11 mouse cellular contexts compared by ENCODE assay signal in genomic region chr4:124742839-124743238, GRCm38 (mm10). TPM values are rescaled to one million over a fixed set of nuclear protein-coding genes. Genes with fewer than 3 reads are reported as not detected.
A peak's percentile ranks its signal among the peaks of the same experiment; 100 is the strongest.
DNase-seq lines count a peak whose midpoint lies in the region; ATAC-seq and TF ChIP-seq lines count a peak whose summit lies in the region.
"Had no signal": no experiment of that assay in that cellular context is flagged by ENCODE, and none has a peak within 500 bp of the region (broad histone marks: within the 10 kb centered on the region; RNA-seq: fewer than 3 reads in every experiment).

No protein-coding gene starts in this region.

- no peak overlapping the region for H3K9ac ChIP-seq in hindbrain, embryonic 16.5 days (ENCODE audit: low read depth, low read length)
- H3K9ac ChIP-seq in hindbrain, embryonic 11.5 days (ENCODE audit: low read depth, low read length), result no peak overlapping the region
- H3K9ac ChIP-seq in lung, embryonic 14.5 days, result no peak overlapping the region
- H3K9ac ChIP-seq in intestine, postnatal 0 days (ENCODE audit: low read depth, low read length), result 0 out of 2 replicates have a peak overlapping the region, but pooled peaks have one; percentile 58
- no peak overlapping the region for H3K9ac ChIP-seq in liver, embryonic 15.5 days

- H3K27me3 ChIP-seq in hindbrain, embryonic 16.5 days (replicated peaks; ENCODE audit: control insufficient read depth, insufficient read depth, low read length), result no peaks in the 10 kb centered on the region
- no peaks in the 10 kb centered on the region for H3K27me3 ChIP-seq in hindbrain, embryonic 11.5 days (ENCODE audit: control insufficient read depth, insufficient read depth, low read length)
- H3K27me3 ChIP-seq in lung, embryonic 14.5 days (ENCODE audit: insufficient read depth, low read length), result no peaks in the 10 kb centered on the region
- H3K27me3 ChIP-seq in intestine, postnatal 0 days (replicated peaks; ENCODE audit: control insufficient read depth, insufficient read depth, low read length), result no peaks in the 10 kb centered on the region
- no peaks in the 10 kb centered on the region for H3K27me3 ChIP-seq in liver, embryonic 15.5 days

- DNase-seq in hindbrain, embryonic 11.5 days (ENCODE audit: low spot score), result no peak
- no peak for DNase-seq in lung, embryonic 14.5 days
- DNase-seq in lung, postnatal 25 days (ENCODE audit: low spot score), result no peak
- no peak for DNase-seq in thymus, postnatal 4 days
- no peak for DNase-seq in adrenal gland, postnatal 25 days
- DNase-seq: cerebellum, postnatal 10 days; lung, postnatal 10 days had no signal

- no peak overlapping the region for H3K4me3 ChIP-seq in hindbrain, embryonic 16.5 days (ENCODE audit: low read length)
- no peak overlapping the region for H3K4me3 ChIP-seq in hindbrain, embryonic 11.5 days (ENCODE audit: low read depth, low read length)
- no peak overlapping the region for H3K4me3 ChIP-seq in lung, embryonic 14.5 days (ENCODE audit: low read depth, low read length)
- no peak overlapping the region for H3K4me3 ChIP-seq in intestine, postnatal 0 days (ENCODE audit: low read depth, low read length)
- 0 out of 2 replicates have a peak overlapping the region, but pooled peaks have one; percentile 57 for H3K4me3 ChIP-seq in liver, embryonic 15.5 days (replicated peaks)

- H3K4me2 ChIP-seq in hindbrain, embryonic 16.5 days (ENCODE audit: low read length), result peak overlapping the region; percentile 83
- H3K4me2 ChIP-seq in hindbrain, embryonic 11.5 days (replicated peaks; ENCODE audit: low read depth, low read length), result no peak overlapping the region
- H3K4me2 ChIP-seq in lung, embryonic 14.5 days, result peak overlapping the region; percentile 71
- H3K4me2 ChIP-seq in intestine, postnatal 0 days (replicated peaks; ENCODE audit: low read depth), result no peak overlapping the region
- H3K4me2 ChIP-seq in liver, embryonic 15.5 days, result no peak overlapping the region; the same call in 1 of the 2 replicates

- H3K36me3 ChIP-seq in hindbrain, embryonic 16.5 days (ENCODE audit: control insufficient read depth, insufficient read depth, low read length), result 0 out of 2 replicates have a peak, but pooled peaks cover 7% of the 10 kb centered on the region
- H3K36me3 ChIP-seq in hindbrain, embryonic 11.5 days (ENCODE audit: control insufficient read depth, insufficient read depth, low read length), result no peaks in the 10 kb centered on the region
- 0 out of 2 replicates have a peak, but pooled peaks cover 4% of the 10 kb centered on the region for H3K36me3 ChIP-seq in lung, embryonic 14.5 days (ENCODE audit: insufficient read depth)
- H3K36me3 ChIP-seq in intestine, postnatal 0 days (ENCODE audit: control insufficient read depth, insufficient read depth), result peaks cover 8% of the 10 kb centered on the region; the same call in 1 of the 2 replicates
- 0 out of 2 replicates have a peak, but pooled peaks cover 3% of the 10 kb centered on the region for H3K36me3 ChIP-seq in liver, embryonic 15.5 days (replicated peaks)

- no peaks in the 10 kb centered on the region for H3K9me3 ChIP-seq in hindbrain, embryonic 16.5 days (ENCODE audit: control insufficient read depth, low read length)
- H3K9me3 ChIP-seq in hindbrain, embryonic 11.5 days (ENCODE audit: control insufficient read depth, low read length), result no peaks in the 10 kb centered on the region
- no peaks in the 10 kb centered on the region for H3K9me3 ChIP-seq in lung, embryonic 14.5 days (ENCODE audit: low read depth, low read length)
- H3K9me3 ChIP-seq in intestine, postnatal 0 days (ENCODE audit: control insufficient read depth), result no peaks in the 10 kb centered on the region
- H3K9me3 ChIP-seq in liver, embryonic 15.5 days (replicated peaks), result no peaks in the 10 kb centered on the region

- peaks cover 11% of the 10 kb centered on the region for H3K4me1 ChIP-seq in hindbrain, embryonic 16.5 days (ENCODE audit: control insufficient read depth, insufficient read depth, low read depth, low read length)
- H3K4me1 ChIP-seq in hindbrain, embryonic 11.5 days (replicated peaks; ENCODE audit: control insufficient read depth, insufficient read depth, low read length), result no peaks in the 10 kb centered on the region
- H3K4me1 ChIP-seq in lung, embryonic 14.5 days (ENCODE audit: insufficient read depth), result no peaks in the 10 kb centered on the region
- no peaks in the 10 kb centered on the region for H3K4me1 ChIP-seq in intestine, postnatal 0 days (replicated peaks; ENCODE audit: control insufficient read depth, insufficient read depth, low read length)
- peaks cover 31% of the 10 kb centered on the region for H3K4me1 ChIP-seq in liver, embryonic 15.5 days (replicated peaks)

- no peak overlapping the region for H3K27ac ChIP-seq in hindbrain, embryonic 16.5 days (ENCODE audit: low read depth, low read length)
- no peak overlapping the region for H3K27ac ChIP-seq in hindbrain, embryonic 11.5 days (ENCODE audit: low read depth, low read length)
- no peak overlapping the region for H3K27ac ChIP-seq in lung, embryonic 14.5 days (ENCODE audit: low read depth)
- H3K27ac ChIP-seq in intestine, postnatal 0 days (ENCODE audit: low read depth, low read length), result peak overlapping the region; percentile 66
- no peak overlapping the region for H3K27ac ChIP-seq in liver, embryonic 15.5 days (replicated peaks)

- WGBS in hindbrain, embryonic 16.5 days, result 87% methylated on average over 11 of the region's 11 CpGs
- 87% methylated on average over 11 of the region's 11 CpGs for WGBS in hindbrain, embryonic 11.5 days
- 82% methylated on average over 11 of the region's 11 CpGs for WGBS in lung, embryonic 14.5 days
- WGBS in intestine, postnatal 0 days, result 68% methylated on average over 11 of the region's 11 CpGs
- 77% methylated on average over 11 of the region's 11 CpGs for WGBS in liver, embryonic 15.5 days (ENCODE audit: insufficient replicate concordance)

- TF ChIP-seq CTCF in lung, embryonic 14.5 days (IDR thresholded peaks at IDR 0.05; ENCODE audit: low read depth), result no peak
- TF ChIP-seq CTCF in intestine, postnatal 0 days (IDR thresholded peaks at IDR 0.05; ENCODE audit: low read depth), result no peak

- no peak for ATAC-seq in hindbrain, embryonic 16.5 days
- ATAC-seq in hindbrain, embryonic 11.5 days (ENCODE audit: low FRiP score), result no peak
- ATAC-seq in lung, embryonic 14.5 days (ENCODE audit: insufficient read depth), result no peak
- ATAC-seq in intestine, postnatal 0 days, result peak; percentile 76
- ATAC-seq in liver, embryonic 15.5 days (ENCODE audit: insufficient read depth), result no peak
- ATAC-seq: inflammation-experienced regulatory T-cells, adult 6 months had no signal

RNA-seq across cellular contexts. Expression of gene Inpp5b, which starts 1.2 kb away (rescaled TPM):
- 18.4 and 23.7 TPM in 2 replicates for polyA plus RNA-seq in hindbrain, embryonic 16.5 days (2015; fragmentation: Nextera tagmentation; extraction: Ambion mirVana)
- 24.9 and 32.3 TPM in 2 replicates for polyA plus RNA-seq in hindbrain, embryonic 11.5 days (2014; fragmentation: Nextera tagmentation; extraction: Ambion mirVana)
- polyA plus RNA-seq in lung, embryonic 14.5 days (2014; fragmentation: Nextera tagmentation; extraction: Ambion mirVana), result 25.5 and 34.0 TPM in 2 replicates
- 22.4 and 23.0 TPM in 2 replicates for polyA plus RNA-seq in intestine, postnatal 0 days (2015; fragmentation: Nextera tagmentation; extraction: Ambion mirVana)
- 38.1 and 38.3 TPM in 2 replicates for polyA plus RNA-seq in liver, embryonic 15.5 days (2015; fragmentation: Nextera tagmentation; extraction: Ambion mirVana)
- 20.9 and 24.8 TPM in 2 replicates for total RNA-seq in adrenal gland, postnatal 25 days (2021)

RNA-seq across cellular contexts. Expression of gene Sf3a3, which starts 28.3 kb away (rescaled TPM):
- 86.1 and 93.2 TPM in 2 replicates for polyA plus RNA-seq in hindbrain, embryonic 16.5 days (2015; fragmentation: Nextera tagmentation; extraction: Ambion mirVana)
- 197 and 210 TPM in 2 replicates for polyA plus RNA-seq in hindbrain, embryonic 11.5 days (2014; fragmentation: Nextera tagmentation; extraction: Ambion mirVana)
- polyA plus RNA-seq in lung, embryonic 14.5 days (2014; fragmentation: Nextera tagmentation; extraction: Ambion mirVana), result 164 and 166 TPM in 2 replicates
- polyA plus RNA-seq in intestine, postnatal 0 days (2015; fragmentation: Nextera tagmentation; extraction: Ambion mirVana), result 45.3 and 45.7 TPM in 2 replicates
- 53.9 and 58.2 TPM in 2 replicates for polyA plus RNA-seq in liver, embryonic 15.5 days (2015; fragmentation: Nextera tagmentation; extraction: Ambion mirVana)
- 40.2 and 46.8 TPM in 2 replicates for total RNA-seq in adrenal gland, postnatal 25 days (2021)

RNA-seq across cellular contexts. Expression of gene Fhl3, which starts 42.3 kb away (rescaled TPM):
- 1.5 and 2.1 TPM in 2 replicates for polyA plus RNA-seq in hindbrain, embryonic 16.5 days (2015; fragmentation: Nextera tagmentation; extraction: Ambion mirVana)
- polyA plus RNA-seq in hindbrain, embryonic 11.5 days (2014; fragmentation: Nextera tagmentation; extraction: Ambion mirVana), result 3.2 and 4.7 TPM in 2 replicates
- polyA plus RNA-seq in lung, embryonic 14.5 days (2014; fragmentation: Nextera tagmentation; extraction: Ambion mirVana), result 12.8 and 13.1 TPM in 2 replicates
- 3.8 TPM in 2 replicates for polyA plus RNA-seq in intestine, postnatal 0 days (2015; fragmentation: Nextera tagmentation; extraction: Ambion mirVana)
- polyA plus RNA-seq in liver, embryonic 15.5 days (2015; fragmentation: Nextera tagmentation; extraction: Ambion mirVana), result 1.9 and 2.1 TPM in 2 replicates
- total RNA-seq in adrenal gland, postnatal 25 days (2021), result 6.7 and 8.7 TPM in 2 replicates

RNA-seq across cellular contexts. Expression of gene Utp11, which starts 49.4 kb away (rescaled TPM):
- polyA plus RNA-seq in hindbrain, embryonic 16.5 days (2015; fragmentation: Nextera tagmentation; extraction: Ambion mirVana), result 37.9 TPM in 2 replicates
- polyA plus RNA-seq in hindbrain, embryonic 11.5 days (2014; fragmentation: Nextera tagmentation; extraction: Ambion mirVana), result 65.8 and 67.5 TPM in 2 replicates
- 59.0 and 59.5 TPM in 2 replicates for polyA plus RNA-seq in lung, embryonic 14.5 days (2014; fragmentation: Nextera tagmentation; extraction: Ambion mirVana)
- polyA plus RNA-seq in intestine, postnatal 0 days (2015; fragmentation: Nextera tagmentation; extraction: Ambion mirVana), result 29.6 and 32.3 TPM in 2 replicates
- polyA plus RNA-seq in liver, embryonic 15.5 days (2015; fragmentation: Nextera tagmentation; extraction: Ambion mirVana), result 18.9 and 23.4 TPM in 2 replicates
- total RNA-seq in adrenal gland, postnatal 25 days (2021), result 38.1 and 43.0 TPM in 2 replicates

RNA-seq across cellular contexts. Expression of gene Mtf1, which starts 59.1 kb away (rescaled TPM):
- 11.5 and 14.0 TPM in 2 replicates for polyA plus RNA-seq in hindbrain, embryonic 16.5 days (2015; fragmentation: Nextera tagmentation; extraction: Ambion mirVana)
- polyA plus RNA-seq in hindbrain, embryonic 11.5 days (2014; fragmentation: Nextera tagmentation; extraction: Ambion mirVana), result 15.1 and 15.9 TPM in 2 replicates
- 14.1 and 14.2 TPM in 2 replicates for polyA plus RNA-seq in lung, embryonic 14.5 days (2014; fragmentation: Nextera tagmentation; extraction: Ambion mirVana)
- 10.4 and 11.5 TPM in 2 replicates for polyA plus RNA-seq in intestine, postnatal 0 days (2015; fragmentation: Nextera tagmentation; extraction: Ambion mirVana)
- 11.8 and 12.4 TPM in 2 replicates for polyA plus RNA-seq in liver, embryonic 15.5 days (2015; fragmentation: Nextera tagmentation; extraction: Ambion mirVana)
- total RNA-seq in adrenal gland, postnatal 25 days (2021), result 20.4 and 22.5 TPM in 2 replicates

Comparison
In these comparisons a context has a peak if more than half of its experiments do, and no peak if none do; other contexts are left out.
1. H3K4me2 ChIP-seq: peak in hindbrain, embryonic 16.5 days (single experiment) and lung, embryonic 14.5 days (single experiment); none in hindbrain, embryonic 11.5 days (single experiment), intestine, postnatal 0 days (single experiment) and liver, embryonic 15.5 days (single experiment).